Mouse (Mus musculus): Measurements from ENCODE around the gene Csnk2a1.

Csnk2a1 gene

GRCm38 (mm10) chr2:152324842-152325241, 98.2 kb downstream of the Csnk2a1 start:
- no peak for DNase-seq (ENCODE audit: extremely low spot score)

DNA sequence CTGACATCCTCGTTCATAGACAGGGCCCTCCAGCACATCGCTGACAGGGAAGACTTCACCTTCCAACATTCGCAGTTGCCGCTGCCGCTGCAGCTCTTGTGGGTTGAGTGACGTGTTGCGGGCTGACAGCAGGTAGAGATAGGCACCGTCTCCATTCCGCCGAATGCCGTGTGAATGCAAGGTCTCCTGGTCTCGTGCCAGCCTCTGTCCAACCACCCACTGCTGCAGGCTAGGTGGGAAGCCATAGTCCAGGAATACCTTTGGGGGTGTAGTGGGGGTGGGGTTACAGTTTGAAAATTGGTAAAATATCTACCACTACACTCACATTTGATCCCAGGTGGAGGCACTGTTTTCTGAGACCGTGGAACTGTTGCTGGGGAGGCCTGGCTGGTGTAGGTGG, 99.5 kb downstream of the Csnk2a1 start:
- no peak for DNase-seq (ENCODE audit: extremely low spot score)

DNA sequence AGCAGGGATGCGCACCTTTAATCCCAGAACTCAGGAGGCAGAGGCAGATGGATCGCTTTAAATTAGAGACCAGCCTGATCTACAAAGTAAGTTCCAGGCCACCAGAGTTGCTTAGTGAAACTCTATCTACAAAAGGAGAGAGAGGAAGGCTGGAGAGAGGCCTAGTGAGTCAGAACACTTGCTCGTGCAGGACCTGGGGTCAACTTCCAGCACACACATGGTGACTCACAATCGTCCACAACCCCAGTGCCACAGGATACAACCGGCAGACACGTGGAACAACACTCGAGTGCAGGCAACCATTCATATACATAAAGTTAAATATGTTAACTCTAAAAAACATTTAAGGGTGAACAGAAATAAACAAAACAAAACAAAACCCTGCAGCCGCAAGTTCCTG, 100.0 kb downstream of the Csnk2a1 start:
- DNase-seq (ENCODE audit: extremely low spot score) = no peak

DNA sequence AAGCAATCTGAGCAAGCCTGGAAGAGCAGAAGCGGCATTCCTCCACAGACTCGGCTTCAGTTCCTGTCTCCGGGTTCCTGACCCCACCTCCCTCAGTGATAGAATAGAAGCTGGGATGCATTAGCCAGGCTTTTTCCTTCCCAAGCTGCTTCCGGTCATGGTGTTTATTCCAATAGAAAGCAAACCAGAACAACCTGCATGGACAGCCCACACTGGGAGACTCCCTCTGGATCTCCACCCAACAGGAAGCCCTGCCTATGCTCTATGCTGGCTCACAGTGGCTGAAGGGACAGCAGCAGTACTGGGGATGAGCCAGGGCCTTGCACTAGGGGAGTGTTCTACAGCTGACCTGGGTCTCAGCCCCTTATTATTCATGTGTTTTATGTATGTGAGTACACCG, 101.3 kb downstream of the Csnk2a1 start:
- DNase-seq (ENCODE audit: extremely low spot score) = no peak

DNA sequence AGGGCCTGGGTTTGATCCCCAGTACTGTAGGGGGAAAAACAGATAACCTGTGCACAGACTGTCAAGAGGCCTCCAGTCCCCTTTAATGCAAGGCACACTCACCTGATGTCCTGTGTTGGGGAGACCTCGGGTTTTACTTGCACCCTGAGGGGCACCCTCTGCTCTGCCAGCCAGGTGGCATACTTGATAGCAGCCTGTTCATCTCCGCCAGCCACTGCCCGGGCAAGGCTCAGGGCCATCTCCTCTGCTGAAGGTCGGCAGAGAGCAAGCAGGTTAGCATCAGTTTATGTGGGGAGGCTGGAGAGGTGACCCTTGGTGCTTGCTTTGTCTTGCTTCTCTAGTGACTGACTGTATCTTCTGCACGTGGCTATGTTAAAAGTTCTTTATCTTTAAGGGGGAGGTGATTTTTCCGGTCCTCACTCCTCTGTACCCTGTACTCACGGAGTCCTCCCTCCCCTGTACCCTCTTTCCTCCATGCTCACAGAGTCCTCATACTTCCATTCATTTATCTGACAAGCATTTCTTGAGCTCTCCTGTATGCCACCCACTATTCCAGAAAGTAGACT, 104.3 kb downstream of the Csnk2a1 start:
- DNase-seq (ENCODE audit: extremely low spot score) = no peak
